ENCODE assay signal across 8 mouse cellular contexts in genomic region chr8:70351035-70351999, GRCm38 (mm10). TPM values are rescaled to one million over a fixed set of nuclear protein-coding genes. Genes with fewer than 3 reads are reported as not detected.
A peak's percentile ranks its signal among the peaks of the same experiment; 100 is the strongest.
DNase-seq lines count a peak whose midpoint lies in the region; ATAC-seq and TF ChIP-seq lines count a peak whose summit lies in the region.

No protein-coding gene starts in this region.

- TF ChIP-seq CTCF in layer of hippocampus, adult 2 months (conservative IDR thresholded peaks at IDR 0.05): no peak

- no peak for DNase-seq in layer of hippocampus, adult 2 months (ENCODE audit: low spot score in 2 of 2)
- no peak for DNase-seq in layer of hippocampus, postnatal 14 days (ENCODE audit: low spot score in 2 of 2)
- peak; percentile 80 for DNase-seq in NIH3T3 (ENCODE audit: low read depth)
- DNase-seq in fat pad, adult 2 months (ENCODE audit: extremely low read depth, low read depth, low spot score): peak; percentile 13
- DNase-seq in spleen, adult 12 weeks (ENCODE audit: low spot score): no peak
- no peak for DNase-seq in urinary bladder, postnatal 25 days (ENCODE audit: low spot score)

- H3K27ac ChIP-seq in layer of hippocampus, adult 2 months: peak overlapping the region; percentile 93
- peak overlapping the region; percentile 75 for H3K27ac ChIP-seq in limb, embryonic 15.5 days
- peak overlapping the region; percentile 15; the same call in 1 of the 2 replicates for H3K27ac ChIP-seq in stomach, embryonic 14.5 days (ENCODE audit: low read length)

- no peaks in the 10 kb centered on the region for H3K27me3 ChIP-seq in limb, embryonic 15.5 days
- no peaks in the 10 kb centered on the region for H3K27me3 ChIP-seq in stomach, embryonic 14.5 days (ENCODE audit: control insufficient read depth, insufficient read depth, low read length)

- 32% methylated on average over 15 of the region's 15 CpGs for WGBS in limb, embryonic 15.5 days
- WGBS in stomach, embryonic 14.5 days: 38% methylated on average over 15 of the region's 15 CpGs

- peak overlapping the region; percentile 98 for H3K9ac ChIP-seq in limb, embryonic 15.5 days
- H3K9ac ChIP-seq in stomach, embryonic 14.5 days (replicated peaks; ENCODE audit: low read depth, low read length): peak overlapping the region; percentile 81

- ATAC-seq in limb, embryonic 15.5 days (ENCODE audit: insufficient number of reproducible peaks, low FRiP score, low TSS enrichment, low read depth): no peak
- no peak for ATAC-seq in stomach, embryonic 14.5 days (ENCODE audit: insufficient number of reproducible peaks, insufficient read depth, low FRiP score, low read depth)

- peaks cover 29% of the 10 kb centered on the region for H3K36me3 ChIP-seq in limb, embryonic 15.5 days
- H3K36me3 ChIP-seq in stomach, embryonic 14.5 days (ENCODE audit: control insufficient read depth, insufficient read depth, low read length): peaks cover 10% of the 10 kb centered on the region; the same call in 1 of the 2 replicates

- H3K4me1 ChIP-seq in limb, embryonic 15.5 days: peaks cover 59% of the 10 kb centered on the region
- peaks cover 27% of the 10 kb centered on the region for H3K4me1 ChIP-seq in stomach, embryonic 14.5 days (ENCODE audit: control insufficient read depth, insufficient read depth, low read length)

- peak overlapping the region; percentile 90 for H3K4me3 ChIP-seq in layer of hippocampus, adult 2 months
- H3K4me3 ChIP-seq in limb, embryonic 15.5 days: peak overlapping the region; percentile 98
- peak overlapping the region; percentile 95 for H3K4me3 ChIP-seq in stomach, embryonic 14.5 days (ENCODE audit: low read depth, low read length)

- no peaks in the 10 kb centered on the region for H3K9me3 ChIP-seq in limb, embryonic 15.5 days
- H3K9me3 ChIP-seq in stomach, embryonic 14.5 days (ENCODE audit: control insufficient read depth, low read depth, low read length): no peaks in the 10 kb centered on the region

- H3K4me2 ChIP-seq in limb, embryonic 15.5 days: peak overlapping the region; percentile 90
- peak overlapping the region; percentile 100 for H3K4me2 ChIP-seq in stomach, embryonic 14.5 days (replicated peaks; ENCODE audit: low read depth, low read length)

RNA-seq across cellular contexts. Expression of gene Upf1, which starts 1.8 kb away (rescaled TPM):
- 10 to 100 TPM; 67.7 to 68.7 TPM for total RNA-seq in layer of hippocampus, adult 2 months (2021)
- 10 to 100 TPM; 50.3 to 54.9 TPM for total RNA-seq in layer of hippocampus, postnatal 14 days (2021)
- 13.8 and 16.7 TPM in 2 replicates for polyA plus RNA-seq in limb, embryonic 15.5 days (2015; fragmentation: Nextera tagmentation; extraction: Ambion mirVana)
- polyA plus RNA-seq in stomach, embryonic 14.5 days (2014; fragmentation: Nextera tagmentation; extraction: Ambion mirVana): 17.0 and 17.1 TPM in 2 replicates

RNA-seq across cellular contexts. Expression of gene Gdf1, which starts 21.7 kb away (rescaled TPM):
- total RNA-seq in layer of hippocampus, adult 2 months (2021): 10 to 100 TPM; 12.1 to 14.4 TPM
- total RNA-seq in layer of hippocampus, postnatal 14 days (2021): 10 to 100 TPM; 11.2 to 22.7 TPM
- polyA plus RNA-seq in limb, embryonic 15.5 days (2015; fragmentation: Nextera tagmentation; extraction: Ambion mirVana): 2.9 and 4.1 TPM in 2 replicates
- polyA plus RNA-seq in stomach, embryonic 14.5 days (2014; fragmentation: Nextera tagmentation; extraction: Ambion mirVana): 0.35 and 1.6 TPM in 2 replicates

RNA-seq across cellular contexts. Expression of gene Comp, which starts 22.0 kb away (rescaled TPM):
- total RNA-seq in layer of hippocampus, adult 2 months (2021): under 1 TPM; 0.29 to 0.56 TPM
- total RNA-seq in layer of hippocampus, postnatal 14 days (2021): under 1 TPM; 0.21 to 0.30 TPM
- 101 and 104 TPM in 2 replicates for polyA plus RNA-seq in limb, embryonic 15.5 days (2015; fragmentation: Nextera tagmentation; extraction: Ambion mirVana)
- polyA plus RNA-seq in stomach, embryonic 14.5 days (2014; fragmentation: Nextera tagmentation; extraction: Ambion mirVana): 0.38 TPM in 1 of 2 replicates, not detected in the other

RNA-seq across cellular contexts. Expression of gene Cers1, which starts 35.7 kb away (rescaled TPM):
- total RNA-seq in layer of hippocampus, adult 2 months (2021): 100 to 1,000 TPM; 110 to 113 TPM
- total RNA-seq in layer of hippocampus, postnatal 14 days (2021): 100 to 1,000 TPM; 107 to 119 TPM
- polyA plus RNA-seq in limb, embryonic 15.5 days (2015; fragmentation: Nextera tagmentation; extraction: Ambion mirVana): 8.8 and 9.6 TPM in 2 replicates
- polyA plus RNA-seq in stomach, embryonic 14.5 days (2014; fragmentation: Nextera tagmentation; extraction: Ambion mirVana): 5.4 and 5.7 TPM in 2 replicates

RNA-seq across cellular contexts. Expression of gene Cope, which starts 49.0 kb away (rescaled TPM):
- 100 to 1,000 TPM; 139 to 157 TPM for total RNA-seq in layer of hippocampus, adult 2 months (2021)
- total RNA-seq in layer of hippocampus, postnatal 14 days (2021): 100 to 1,000 TPM; 134 to 148 TPM
- 397 and 441 TPM in 2 replicates for polyA plus RNA-seq in limb, embryonic 15.5 days (2015; fragmentation: Nextera tagmentation; extraction: Ambion mirVana)
- 320 and 341 TPM in 2 replicates for polyA plus RNA-seq in stomach, embryonic 14.5 days (2014; fragmentation: Nextera tagmentation; extraction: Ambion mirVana)

Comparison
In these comparisons a context has a peak if more than half of its experiments do, and no peak if none do; other contexts are left out.
1. DNase-seq: peak in NIH3T3 (single experiment) and fat pad, adult 2 months (single experiment); none in layer of hippocampus, adult 2 months (0 of 2), layer of hippocampus, postnatal 14 days (0 of 2), spleen, adult 12 weeks (single experiment) and urinary bladder, postnatal 25 days (single experiment).
2. H3K27ac ChIP-seq: peak in every context shown above with its lines; median percentile 93 in layer of hippocampus, adult 2 months; 75 in limb, embryonic 15.5 days; 15 in stomach, embryonic 14.5 days.
3. Peak in every context shown above with its lines, with median percentiles within 50 percentile points of each other: H3K4me3 ChIP-seq.